Mouse (Mus musculus) frontal cortex, adult (tissue): Measurements from ENCODE around the gene Srl.
A peak's percentile ranks its signal among the peaks of the same experiment; 100 is the strongest.
"Not testable (repeated sequence)": the region's sequence is repeated elsewhere in the genome, so short reads cannot be mapped to it uniquely, and the experiment has no call there.

Source experiments
- ATAC-seq: cut with Nextera tagmentation; 2 replicates; pipeline ENCODE4 v1.9.2; 2017; ENCODE audit warnings: mild to moderate bottlenecking, moderate library complexity, mixed read lengths; ENCODE audit not compliant: low TSS enrichment

Gene Srl

DNA sequence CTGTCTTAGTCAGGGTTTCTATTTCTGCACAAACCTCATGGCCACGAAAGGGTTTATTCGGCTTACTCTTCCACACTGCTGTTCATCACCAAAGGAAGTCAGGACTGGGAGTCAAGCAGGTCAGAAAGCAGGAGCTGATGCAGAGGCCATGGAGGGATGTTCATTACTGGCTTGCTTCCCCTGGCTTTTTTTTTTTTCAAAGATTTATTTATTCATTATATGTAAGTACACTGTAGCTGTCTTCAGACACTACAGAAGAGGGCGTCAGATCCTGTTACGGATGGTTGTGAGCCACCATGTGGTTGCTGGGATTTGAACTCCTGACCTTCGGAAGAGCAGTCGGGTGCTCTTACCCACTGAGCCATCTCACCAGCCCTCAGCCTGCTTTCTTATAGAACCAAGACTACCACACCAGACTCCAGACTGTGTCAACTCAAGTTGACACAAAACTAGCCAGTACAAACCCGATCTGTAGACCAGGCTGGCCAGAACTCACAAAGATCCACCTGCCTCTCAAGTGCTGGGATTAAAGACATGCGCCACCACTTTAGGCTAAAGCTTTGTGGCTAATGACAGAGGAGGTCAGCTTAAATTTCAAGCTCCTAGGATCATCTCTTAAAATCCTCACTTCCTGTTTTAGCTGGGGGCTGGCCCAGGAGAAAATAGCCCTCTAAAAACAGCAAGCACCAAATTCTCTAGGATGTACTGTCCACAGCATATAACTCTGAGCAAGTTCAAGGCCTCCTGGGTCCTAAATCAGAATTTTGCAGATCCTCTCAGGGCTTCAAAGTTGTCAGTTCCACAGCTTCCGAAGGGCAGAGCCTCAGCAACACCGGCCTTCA lies 67.4 kb downstream of the Srl start:
- ATAC-seq = not testable (repeated sequence)

DNA sequence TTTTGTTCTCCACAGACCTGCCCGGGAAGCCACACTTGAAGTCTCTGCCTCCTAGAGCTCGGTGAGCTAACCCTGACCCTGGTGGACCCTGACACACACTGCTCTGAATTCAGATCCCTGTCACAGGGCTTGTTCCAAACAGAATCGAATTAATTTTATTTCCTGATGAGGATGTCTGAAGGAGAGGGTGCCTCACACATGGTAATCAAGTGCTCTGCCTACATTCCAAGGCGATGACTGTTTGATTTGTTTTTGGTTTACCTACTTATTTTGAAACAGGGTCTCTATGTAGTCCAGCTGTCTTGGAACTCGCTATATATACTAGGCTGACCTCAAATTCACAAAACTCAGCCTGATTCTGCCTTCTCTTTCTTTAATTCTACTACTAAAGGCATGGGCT lies 68.4 kb downstream of the Srl start:
- ATAC-seq = no peak

DNA sequence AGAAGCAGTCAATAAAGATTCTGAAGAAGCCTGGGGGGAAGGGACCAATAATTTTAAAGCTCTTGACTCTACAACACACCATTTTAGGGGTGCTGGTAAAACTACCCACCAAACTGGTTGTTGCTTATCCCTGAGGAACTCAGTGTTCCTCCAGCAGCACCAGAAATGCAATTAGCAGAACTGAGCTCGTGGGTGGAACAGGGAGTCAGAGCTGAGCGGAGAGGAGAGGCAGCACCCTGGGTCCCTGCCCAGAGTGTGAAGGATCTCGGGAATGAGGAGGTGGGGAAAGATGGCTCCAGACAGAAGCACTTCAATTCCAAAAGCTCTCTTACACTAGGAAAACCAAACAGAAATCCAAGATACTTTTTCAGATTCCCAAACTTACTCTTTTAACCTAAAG lies 68.9 kb downstream of the Srl start:
- peak; percentile 85 for ATAC-seq

DNA sequence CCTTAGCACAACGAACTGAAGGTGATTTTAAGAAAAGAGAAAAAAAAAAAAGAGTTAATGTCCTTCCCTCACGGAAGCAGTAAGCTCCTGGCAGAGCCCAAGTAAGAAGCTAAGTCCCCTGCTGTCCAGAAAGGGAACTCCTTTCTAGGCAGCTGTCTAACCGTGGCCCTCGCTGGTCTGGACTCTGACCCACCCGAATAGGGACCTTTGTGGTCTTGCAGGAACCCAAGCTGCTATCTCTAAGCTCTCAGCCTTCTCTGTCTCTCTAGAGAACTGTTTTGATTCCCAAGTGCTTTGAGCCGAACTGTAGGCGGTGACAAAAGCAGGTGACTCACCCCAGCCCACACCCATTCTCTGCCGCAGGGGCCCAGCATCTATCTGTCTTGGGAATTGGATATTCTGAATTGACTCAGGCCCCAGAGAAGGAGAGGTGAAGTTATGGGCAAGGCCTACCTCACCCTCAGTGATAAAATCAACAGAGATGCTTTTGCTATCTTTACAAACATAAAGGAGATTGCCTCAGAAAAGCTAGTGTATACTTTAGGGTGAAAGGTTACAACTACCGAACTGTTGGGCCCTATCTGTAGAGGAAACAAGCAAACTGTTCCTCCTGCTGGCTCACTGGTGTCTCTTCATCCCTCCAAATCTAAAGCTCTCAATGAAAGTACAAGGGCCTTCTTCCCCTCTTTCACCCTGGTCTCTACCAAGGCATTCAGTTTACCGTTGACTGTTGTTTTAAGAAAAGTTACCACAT lies 71.8 kb downstream of the Srl start:
- ATAC-seq = peak; percentile 58; the same call in 1 of the 2 replicates

DNA sequence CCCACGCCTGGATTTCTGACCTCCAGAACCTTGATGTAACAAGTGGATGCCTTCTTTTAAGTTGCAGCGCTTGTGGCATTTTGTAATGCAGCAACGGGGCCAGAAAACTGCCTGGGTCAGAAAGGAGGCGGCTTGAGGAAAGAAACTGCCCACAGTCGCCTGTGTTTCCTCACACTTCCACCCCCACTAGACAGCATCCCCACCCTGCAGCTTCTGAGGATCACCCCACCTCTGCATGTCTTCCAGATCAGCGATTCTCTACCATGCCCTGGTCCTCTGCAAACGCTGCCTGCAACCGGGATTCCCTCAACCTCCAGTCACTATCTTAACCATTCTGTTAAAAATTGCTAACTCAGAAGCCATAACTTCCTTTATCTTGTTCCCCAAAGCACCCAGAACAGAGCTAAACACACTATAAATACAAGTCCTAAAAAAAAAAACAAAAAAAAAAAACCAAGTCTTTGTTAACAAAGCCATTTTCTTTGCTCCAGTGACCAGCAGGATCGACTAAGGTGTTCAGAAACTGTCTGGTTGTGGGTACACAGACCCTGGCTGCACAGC lies 77.0 kb downstream of the Srl start:
- ATAC-seq = peak; percentile 34; the same call in 1 of the 2 replicates

DNA sequence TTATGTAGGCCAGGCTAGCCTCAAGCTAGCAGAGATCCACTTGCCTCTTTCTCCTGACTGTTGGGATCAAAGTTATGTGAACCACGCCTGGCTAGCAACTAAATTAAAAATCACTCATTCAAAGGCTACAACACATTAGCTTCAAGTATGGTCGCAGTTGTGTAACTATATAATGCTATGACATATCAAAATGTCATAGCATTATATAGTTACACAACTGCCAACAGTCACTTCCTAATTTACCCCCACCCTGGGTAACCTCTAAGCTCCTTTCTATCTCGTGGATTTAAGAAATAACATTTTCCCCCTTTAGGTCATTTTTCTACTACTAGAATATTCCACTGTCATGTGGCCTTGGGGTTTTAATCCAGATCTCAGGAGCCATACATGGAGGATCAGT lies 83.7 kb downstream of the Srl start:
- ATAC-seq = no peak

DNA sequence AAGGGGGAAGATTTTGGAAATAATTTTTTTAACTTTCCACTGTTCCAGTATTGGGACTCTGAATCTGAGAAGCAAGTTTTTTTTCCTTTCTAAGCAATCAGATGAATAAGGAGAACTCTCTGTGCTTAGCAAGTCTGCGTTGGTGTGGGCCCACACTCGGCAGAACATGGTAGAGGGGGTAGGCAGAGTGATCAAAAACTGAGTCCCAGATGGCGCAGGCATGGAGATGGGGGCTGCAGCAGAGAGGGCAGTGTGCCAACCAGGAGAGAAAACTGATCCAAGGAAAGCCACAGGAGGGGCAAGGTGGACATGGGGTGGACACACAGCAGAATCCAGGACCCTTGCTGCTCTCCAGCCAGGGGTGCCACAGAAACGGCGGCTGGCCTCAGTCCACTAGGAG lies 85.2 kb downstream of the Srl start:
- ATAC-seq = peak; percentile 84

DNA sequence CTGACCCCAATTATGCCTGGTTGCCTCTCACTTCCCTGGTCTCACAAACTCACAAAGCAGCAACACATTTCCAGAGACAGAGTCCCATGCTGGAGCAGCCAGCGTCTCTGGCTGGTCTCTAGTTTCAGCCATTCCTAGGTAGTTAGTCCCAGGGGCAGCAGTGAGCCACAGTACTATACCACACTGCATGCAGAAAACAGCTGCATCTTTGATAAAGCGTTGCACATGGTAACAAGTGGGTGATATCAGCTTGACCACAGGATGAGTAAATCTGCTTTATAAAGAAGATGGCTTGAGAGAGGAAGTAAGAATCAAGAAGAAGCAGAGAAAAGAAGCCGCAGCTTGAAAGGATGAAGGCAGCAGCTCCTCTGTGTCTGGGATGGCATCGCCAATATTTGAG lies 85.9 kb downstream of the Srl start:
- ATAC-seq = no peak

DNA sequence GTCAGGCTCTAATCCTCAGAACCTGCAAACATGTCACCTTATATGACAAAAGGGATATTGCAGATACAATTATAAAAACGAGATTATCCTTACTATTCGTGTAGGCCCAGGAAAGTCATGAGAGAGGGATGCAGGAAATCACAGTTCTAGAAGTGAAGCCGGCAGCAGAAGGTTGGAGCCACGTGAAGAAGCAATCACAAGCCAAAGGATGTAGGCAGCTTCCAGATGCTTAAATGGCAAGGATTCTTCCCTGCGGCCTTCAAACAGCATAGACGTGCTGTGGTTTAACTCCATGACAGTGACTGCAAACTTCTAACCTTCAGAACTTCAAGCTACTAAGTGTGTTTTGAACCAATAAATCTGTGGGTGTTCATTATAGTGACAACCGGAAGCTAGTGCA lies 87.1 kb downstream of the Srl start:
- ATAC-seq = peak; percentile 45

DNA sequence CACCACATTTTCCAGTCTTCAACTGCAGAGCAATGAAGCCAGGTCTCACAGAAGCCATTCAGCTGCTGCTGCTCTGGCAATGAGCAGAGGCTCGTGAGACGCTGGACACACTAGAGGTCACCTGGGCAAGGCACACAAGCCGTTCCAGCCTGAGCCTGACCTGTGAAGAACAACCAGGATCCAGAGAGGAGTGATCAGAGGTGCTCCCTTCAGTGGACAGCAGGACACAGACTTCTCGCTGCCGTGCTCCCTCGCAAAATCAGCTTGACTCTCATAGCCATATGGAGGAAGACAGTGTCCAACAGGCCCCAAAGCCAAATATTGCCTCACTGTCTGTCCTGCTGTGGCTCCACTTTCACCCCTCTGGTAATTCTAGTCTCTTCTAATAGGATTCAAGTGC lies 92.2 kb downstream of the Srl start:
- ATAC-seq = no peak

DNA sequence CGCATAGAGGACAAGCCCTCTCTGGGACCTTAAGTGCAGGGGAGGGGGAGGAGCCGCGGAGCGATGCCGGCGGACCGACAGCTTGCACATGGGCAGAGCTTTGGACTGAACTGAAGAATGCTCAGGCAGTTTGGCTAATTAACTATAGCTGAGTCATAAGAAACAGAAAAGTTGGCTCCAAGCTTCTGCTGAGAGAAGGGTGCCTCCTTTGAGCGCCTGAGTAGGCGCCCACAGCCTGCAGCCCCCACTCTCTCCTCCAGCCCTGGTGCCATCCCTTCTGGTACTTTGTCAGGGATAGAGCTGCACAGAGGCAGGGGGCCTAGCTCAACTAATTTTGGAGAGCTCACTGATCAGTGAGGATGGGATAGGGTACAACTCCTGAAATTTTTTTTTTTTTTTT lies 93.4 kb downstream of the Srl start:
- ATAC-seq = peak; percentile 95

DNA sequence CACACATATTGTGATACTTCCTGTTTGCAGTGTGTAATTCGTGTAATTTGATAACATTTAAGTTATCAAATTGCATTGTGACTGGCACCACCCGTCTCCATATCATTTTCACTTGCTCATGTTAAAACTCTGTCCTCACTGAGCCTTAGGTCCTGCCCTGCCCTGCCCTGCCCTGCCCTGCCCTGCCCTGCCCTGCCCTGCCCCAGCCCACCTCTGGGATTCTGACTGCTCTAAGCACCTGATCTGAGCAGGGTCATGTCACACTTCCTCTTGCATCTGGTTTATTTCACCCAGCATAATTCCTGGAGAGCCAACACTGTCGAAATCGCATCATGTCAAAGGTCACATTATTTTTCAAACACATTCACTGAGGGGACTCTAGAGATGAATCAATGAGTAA lies 95.2 kb downstream of the Srl start:
- no peak for ATAC-seq

DNA sequence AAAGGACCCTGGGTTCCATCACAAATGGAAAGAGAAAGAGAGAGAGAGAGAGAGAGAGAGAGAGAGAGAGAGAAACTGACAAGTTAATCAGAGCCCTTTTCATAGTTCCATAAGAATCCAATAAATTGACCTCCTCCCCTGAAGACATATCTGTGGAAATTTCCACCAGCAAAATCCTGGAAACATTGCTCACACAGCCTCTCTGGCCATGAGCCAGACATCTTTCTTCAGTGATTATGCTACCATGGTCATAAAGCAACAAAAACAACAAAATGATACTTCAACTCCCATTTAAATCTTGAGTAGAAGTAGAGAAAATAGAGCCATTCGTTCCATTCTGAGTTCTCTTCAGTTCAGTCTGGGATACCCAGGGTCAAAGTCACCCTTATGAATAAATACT lies 97.2 kb downstream of the Srl start:
- ATAC-seq = no peak

DNA sequence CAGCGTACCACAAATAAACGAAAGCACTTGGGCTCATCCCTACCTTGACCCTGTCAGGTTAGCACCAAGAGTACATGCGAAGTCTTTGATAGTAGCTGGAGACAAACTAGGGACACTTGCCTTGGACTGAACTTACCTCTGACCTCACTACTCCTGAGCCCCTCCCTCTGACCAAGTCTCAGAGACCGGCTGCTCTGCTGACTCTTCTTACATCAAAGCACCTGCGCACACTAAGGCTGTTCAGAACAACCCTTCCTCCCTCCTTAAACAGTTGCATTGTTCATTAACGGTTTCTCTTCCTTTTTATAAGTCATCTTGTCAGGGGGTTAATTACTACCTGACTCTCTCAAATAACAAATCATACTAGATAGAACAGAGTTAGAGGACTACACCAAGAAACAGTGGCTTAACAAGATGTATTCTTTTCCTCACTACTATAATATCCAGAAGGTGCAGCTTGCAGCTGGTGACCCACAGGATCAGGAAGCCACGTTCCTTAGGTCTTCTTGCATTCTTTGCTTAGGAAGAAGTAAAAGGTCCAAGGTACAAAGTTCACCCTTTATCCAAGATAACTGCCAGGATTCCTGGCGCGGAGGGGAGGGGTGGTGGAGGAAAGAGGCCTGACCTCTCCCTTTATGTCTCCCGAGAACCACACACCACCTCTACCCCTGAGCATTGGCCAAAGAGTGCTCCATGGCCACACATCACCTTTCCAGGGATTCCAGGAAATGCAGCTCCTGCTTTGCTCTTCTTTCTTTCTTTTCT lies 102.1 kb downstream of the Srl start:
- ATAC-seq = no peak

DNA sequence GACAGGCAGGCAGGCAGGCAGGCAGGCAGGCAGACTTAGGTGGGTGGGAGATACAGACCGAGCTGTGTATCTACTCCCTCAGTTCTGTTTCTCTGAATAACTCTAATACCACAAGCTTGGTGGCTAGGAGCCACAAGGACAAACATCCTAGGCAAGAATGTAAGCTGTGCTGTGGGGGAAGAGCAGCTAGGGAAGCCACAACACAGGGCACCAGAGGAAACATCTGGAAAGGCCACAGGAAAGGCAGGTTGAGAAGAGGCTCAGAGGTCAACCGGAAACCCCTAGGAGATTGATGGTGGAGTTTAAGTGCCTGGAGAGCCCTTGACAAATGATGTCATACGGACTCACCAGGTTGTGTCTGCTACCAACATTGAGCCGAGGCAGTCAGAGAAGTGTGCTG lies 104.9 kb downstream of the Srl start:
- ATAC-seq = no peak

DNA sequence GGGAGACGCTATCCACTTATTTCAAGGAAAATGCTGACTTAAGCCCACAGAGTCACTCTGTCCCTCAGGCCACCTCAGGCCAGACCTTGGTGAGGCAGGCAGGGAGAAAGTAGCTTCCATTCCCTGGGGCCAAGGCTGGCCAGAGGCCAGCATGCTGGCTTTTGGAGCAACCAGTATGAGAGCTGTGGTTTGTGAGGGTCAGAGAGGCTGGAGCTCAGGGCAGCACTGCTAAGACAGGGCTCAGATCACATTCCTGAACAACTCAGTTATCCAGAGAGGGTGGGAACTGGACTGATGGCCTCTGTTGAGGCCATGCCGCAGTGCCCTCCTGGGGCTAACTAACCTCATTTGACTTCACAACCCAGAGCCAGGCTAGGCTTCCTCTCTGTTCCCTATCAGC lies 106.2 kb downstream of the Srl start:
- no peak for ATAC-seq

DNA sequence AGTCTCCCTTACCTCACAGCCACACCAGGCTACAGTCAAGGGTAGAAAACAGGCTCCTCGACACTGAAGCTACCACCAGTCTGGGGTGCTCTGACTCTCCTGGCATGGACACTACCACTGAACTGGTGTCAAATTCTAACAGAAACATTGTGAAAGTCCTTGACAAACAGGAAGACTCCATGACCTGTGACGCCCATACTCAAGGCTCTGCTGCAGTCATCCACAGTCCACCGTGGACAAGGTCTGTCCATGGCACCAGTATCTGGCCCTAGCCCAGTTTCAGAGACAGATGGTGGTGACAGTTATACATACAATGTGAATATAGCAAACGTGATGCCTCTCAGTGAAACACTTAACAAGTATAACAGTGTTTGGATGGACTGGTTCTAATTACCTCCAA lies 109.8 kb downstream of the Srl start:
- no peak for ATAC-seq

DNA sequence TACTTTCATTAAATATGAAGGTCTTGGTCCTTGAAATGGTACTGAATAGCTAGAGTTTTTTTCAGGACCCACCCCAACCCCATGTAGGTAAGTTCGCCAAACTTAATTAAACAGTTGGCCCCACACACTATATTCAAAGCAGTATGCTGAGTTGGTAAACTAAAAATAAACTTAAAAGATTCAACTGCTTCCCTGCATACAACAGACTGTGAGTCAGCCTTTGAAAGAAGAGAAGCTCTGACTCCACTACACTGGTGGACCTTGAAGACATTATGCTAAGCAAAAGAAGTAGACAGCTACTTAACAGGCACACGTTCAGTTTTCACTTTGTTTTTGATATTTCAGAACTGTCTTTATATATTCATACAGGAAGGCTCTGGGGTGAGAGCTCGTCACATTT lies 110.6 kb downstream of the Srl start:
- peak; percentile 66; the same call in 1 of the 2 replicates for ATAC-seq

DNA sequence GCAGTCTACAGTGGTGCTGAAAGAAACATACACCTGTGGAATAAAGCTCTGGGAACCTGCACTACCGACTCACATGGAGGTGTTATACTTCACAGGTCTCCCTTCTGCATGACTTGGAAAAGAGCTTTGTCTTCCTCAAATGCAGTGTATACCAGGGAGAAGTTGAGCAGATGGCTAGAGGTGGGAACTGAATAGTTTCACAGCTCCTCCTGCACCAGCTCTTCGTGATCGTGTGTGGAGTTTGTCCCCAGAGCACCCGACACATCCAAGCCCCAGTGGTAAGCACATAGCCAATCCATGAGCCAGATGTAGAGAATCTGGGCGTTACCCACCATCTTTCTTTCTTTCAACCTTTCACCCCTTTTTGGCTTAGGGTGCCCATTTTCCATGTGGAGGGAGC lies 111.4 kb downstream of the Srl start:
- ATAC-seq = peak; percentile 91
